Mouse (Mus musculus): ENCODE results near the gene Noa1. TPM values are rescaled to one million over a fixed set of nuclear protein-coding genes. Genes with fewer than 3 reads are reported as not detected.

Gene Noa1
- total and polyA plus RNA-seq, 2 experiments from 2014 or later, result 16.3 to 33.3 TPM

DNA sequence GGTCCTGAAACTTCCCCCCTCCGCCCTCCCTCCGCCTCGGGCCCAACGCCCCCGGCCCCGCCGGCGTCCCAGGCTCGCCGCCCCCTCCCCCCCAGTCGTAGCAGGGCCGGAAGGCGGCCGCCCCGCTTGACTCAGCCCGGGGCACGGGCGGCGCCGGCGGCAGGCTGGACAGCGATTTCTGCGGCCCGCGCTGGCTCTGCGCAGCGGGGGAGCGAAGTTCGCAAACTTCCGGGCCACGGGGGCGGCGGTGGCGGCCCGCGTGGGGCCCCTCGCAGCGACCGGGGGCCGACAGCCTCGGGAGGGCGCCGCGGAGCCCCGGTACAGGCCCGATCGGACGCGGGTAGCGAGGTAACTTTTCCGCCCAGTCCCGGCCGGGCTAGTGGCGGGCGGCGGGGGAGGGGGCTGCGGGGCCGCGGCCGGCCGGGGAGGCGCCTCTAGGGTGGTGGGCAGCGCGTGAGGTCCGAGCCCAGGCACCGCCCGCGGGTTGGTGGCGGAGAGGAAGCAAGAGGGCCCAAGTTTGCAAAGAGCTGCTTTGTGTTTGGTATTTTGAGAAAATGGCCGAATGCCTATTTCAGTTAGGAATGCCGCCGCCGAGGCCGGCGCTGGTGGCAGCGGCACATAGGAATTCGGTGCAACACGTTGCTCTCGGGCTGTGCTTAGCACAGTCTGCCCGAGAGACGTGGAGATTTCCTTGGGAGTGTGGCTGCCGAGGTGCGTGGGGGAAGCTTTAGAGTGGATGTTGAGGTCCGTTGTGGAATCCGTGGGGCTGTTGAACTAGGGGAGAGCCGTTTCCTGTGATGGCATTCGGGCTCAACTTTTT lies 43.6 kb downstream of the Noa1 start:
- H3K36me3 ChIP-seq (ENCODE audit: insufficient read depth, low read length), result no peaks in the 10 kb centered on the region
- no peak for TF ChIP-seq CTCF (IDR thresholded peaks at IDR 0.05; ENCODE audit: low read depth)
- WGBS, result 4% methylated on average over 73 of the region's 87 CpGs

DNA sequence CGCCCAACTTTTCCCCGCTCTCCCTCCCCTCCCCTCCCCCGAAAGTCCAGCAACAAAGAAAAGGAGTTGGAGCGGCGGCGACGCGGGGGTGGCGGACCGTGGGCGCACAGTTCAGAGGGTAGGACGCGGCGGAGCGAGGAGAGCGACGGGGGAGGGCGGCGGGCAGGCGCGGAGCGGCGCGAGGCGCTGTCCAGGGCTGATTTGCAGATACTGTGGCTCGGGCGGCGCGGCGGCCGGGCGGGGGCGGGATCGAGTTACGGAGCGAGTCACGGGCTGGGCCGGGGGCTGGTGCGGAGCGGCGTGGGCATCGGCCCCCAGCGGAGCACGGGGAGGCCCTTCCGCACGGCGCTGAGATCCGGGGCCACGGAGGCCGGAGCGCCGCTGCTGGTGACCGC lies 44.2 kb downstream of the Noa1 start:
- Histone ChIP-seq H3K4me2 (ENCODE audit: low read depth, low read length) (peak overlapping the region; percentile 68), H3K27me3 (ENCODE audit: insufficient read depth, low read length) (no peaks in the 10 kb centered on the region), H3K36me3 (ENCODE audit: insufficient read depth, low read length) (no peaks in the 10 kb centered on the region), H3K4me3 (ENCODE audit: low read length) (peak overlapping the region; percentile 83), H3K9me3 (ENCODE audit: low read length) (no peaks in the 10 kb centered on the region), H3K4me1 (ENCODE audit: insufficient read depth, low read length) (no peaks in the 10 kb centered on the region; the same call in 1 of the 2 replicates), H3K27ac (peak overlapping the region; percentile 83), H3K9ac (replicated peaks; ENCODE audit: low read length) (peak overlapping the region; percentile 74)
- WGBS, result 1% methylated on average over 39 of the region's 53 CpGs
- no peak for TF ChIP-seq CTCF (IDR thresholded peaks at IDR 0.05; ENCODE audit: low read depth)
- ATAC-seq, result peak; percentile 83
- peak; percentile 61 for DNase-seq (ENCODE audit: low spot score)

More for the DNA sequence above, 43.6 kb downstream of the Noa1 start:
- peak overlapping the region; percentile 68 for H3K4me2 ChIP-seq (ENCODE audit: low read depth, low read length)
- H3K4me3 ChIP-seq (ENCODE audit: low read length), result peak overlapping the region; percentile 83
- H3K27ac ChIP-seq, result peak overlapping the region; percentile 83
- DNase-seq (ENCODE audit: low spot score), result peak; percentile 71
- H3K4me1 ChIP-seq (ENCODE audit: insufficient read depth, low read length), result no peaks in the 10 kb centered on the region; the same call in 1 of the 2 replicates
- H3K27me3 ChIP-seq (ENCODE audit: insufficient read depth, low read length), result no peaks in the 10 kb centered on the region
- no peaks in the 10 kb centered on the region for H3K9me3 ChIP-seq (ENCODE audit: low read length)
- peak; percentile 70 for ATAC-seq
- peak overlapping the region; percentile 74 for H3K9ac ChIP-seq (replicated peaks; ENCODE audit: low read length)

DNA sequence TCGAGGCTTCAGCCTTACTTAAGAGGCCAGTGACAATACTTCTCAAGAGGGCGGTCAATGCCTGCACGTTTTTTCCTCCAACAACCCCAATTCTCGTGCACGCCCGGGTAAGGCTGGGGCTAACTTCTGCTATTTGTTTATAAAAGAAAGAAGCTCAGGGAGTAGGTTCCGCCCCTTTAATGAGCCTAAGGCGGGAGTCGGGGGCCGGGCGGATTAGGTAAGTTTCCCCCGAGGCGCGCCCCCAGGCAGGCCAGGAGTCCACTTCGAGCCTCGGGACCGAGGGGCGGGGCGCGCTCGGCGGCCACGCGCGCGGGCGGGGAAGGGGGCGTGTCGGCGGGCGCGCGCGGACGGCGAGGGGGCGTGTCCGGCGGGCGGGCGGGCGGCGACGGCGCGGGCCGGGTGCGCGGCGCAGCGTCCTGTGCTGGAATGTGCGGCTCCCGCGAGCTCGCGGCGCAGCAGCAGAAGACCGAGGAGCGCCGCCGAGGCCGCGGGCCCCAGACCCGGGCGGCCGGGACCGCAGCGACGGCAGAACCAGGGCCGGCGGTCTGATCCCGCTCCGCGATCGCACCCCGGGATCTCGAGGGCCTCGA lies 44.7 kb downstream of the Noa1 start, which contains the start of gene Rest:
TSS of gene Rest (plus strand) at position 411 of the 590 bp plus-strand sequence.
- Histone ChIP-seq H3K9me3 (ENCODE audit: low read length) (no peaks in the 10 kb centered on the region), H3K9ac (replicated peaks; ENCODE audit: low read length) (peak within 1 kb of the TSS; percentile 74), H3K27me3 (ENCODE audit: insufficient read depth, low read length) (no peaks in the 10 kb centered on the region), H3K36me3 (ENCODE audit: insufficient read depth, low read length) (no peaks in the 10 kb centered on the region), H3K4me1 (ENCODE audit: insufficient read depth, low read length) (no peaks in the 10 kb centered on the region; the same call in 1 of the 2 replicates), H3K4me3 (ENCODE audit: low read length) (peak within 1 kb of the TSS; percentile 83), H3K27ac (peak within 1 kb of the TSS; percentile 83), H3K4me2 (ENCODE audit: low read depth, low read length) (peak within 1 kb of the TSS; percentile 68)
- peak; percentile 84 for ATAC-seq
- peak; percentile 83 for DNase-seq (ENCODE audit: low spot score)
- no peak for TF ChIP-seq CTCF (IDR thresholded peaks at IDR 0.05; ENCODE audit: low read depth)
- WGBS, result under 1% methylated on average over 44 of the region's 78 CpGs

DNA sequence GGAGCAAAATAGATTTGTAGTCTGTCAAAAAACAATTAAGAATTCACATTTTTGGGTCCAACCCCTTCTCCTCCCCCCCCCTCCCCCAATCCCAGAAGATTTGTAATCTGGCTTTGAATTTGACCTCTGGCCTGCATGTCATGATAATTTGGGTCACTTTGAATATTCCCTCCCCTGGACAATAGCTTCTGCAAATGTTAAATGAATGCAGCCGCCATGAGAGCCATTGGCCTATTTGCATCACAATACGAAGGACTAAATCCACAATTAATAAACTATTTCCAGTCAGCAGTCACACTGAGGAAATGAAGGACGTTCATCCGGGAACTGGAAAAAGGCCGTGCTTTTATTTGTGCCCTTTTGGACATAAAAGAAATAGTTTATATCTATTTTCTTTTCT lies 47.8 kb downstream of the Noa1 start:
- no peak for TF ChIP-seq CTCF (IDR thresholded peaks at IDR 0.05; ENCODE audit: low read depth)
- no peaks in the 10 kb centered on the region for H3K9me3 ChIP-seq (ENCODE audit: low read length)
- H3K36me3 ChIP-seq (ENCODE audit: insufficient read depth, low read length), result no peaks in the 10 kb centered on the region
- WGBS, result 23% methylated on average over 5 of the region's 5 CpGs
- no peak overlapping the region for H3K4me2 ChIP-seq (ENCODE audit: low read depth, low read length)
- H3K27me3 ChIP-seq (ENCODE audit: insufficient read depth, low read length), result no peaks in the 10 kb centered on the region
- ATAC-seq (no peak), DNase-seq (ENCODE audit: low spot score) (no peak)
- no peak overlapping the region for H3K27ac ChIP-seq
- H3K4me1 ChIP-seq (ENCODE audit: insufficient read depth, low read length), result no peaks in the 10 kb centered on the region
- no peak overlapping the region for H3K4me3 ChIP-seq (ENCODE audit: low read length)
- no peak overlapping the region for H3K9ac ChIP-seq (replicated peaks; ENCODE audit: low read length)

DNA sequence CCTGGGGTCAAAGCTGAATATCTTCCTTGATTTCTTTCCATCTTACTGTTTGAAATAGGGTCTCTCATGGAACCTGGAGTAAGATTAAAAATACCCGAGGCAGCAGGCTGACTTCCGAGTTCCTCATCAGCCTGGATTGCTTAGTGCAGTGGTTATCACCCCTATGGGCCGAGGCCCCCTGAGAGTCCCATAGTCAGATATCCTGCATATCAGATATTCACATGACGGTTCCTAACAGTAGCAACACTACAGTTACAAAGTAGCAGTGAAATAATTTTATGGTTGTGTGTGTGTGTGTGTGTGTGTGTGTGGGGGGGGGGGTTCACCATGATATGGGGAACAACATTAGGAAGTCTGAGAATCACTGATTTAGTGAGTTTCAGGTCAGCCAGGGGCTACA lies 48.7 kb downstream of the Noa1 start:
- Histone ChIP-seq H3K36me3 (ENCODE audit: insufficient read depth, low read length) (no peaks in the 10 kb centered on the region), H3K4me3 (ENCODE audit: low read length) (no peak overlapping the region), H3K4me2 (ENCODE audit: low read depth, low read length) (no peak overlapping the region), H3K27ac (no peak overlapping the region), H3K4me1 (ENCODE audit: insufficient read depth, low read length) (no peaks in the 10 kb centered on the region), H3K9me3 (ENCODE audit: low read length) (no peaks in the 10 kb centered on the region), H3K27me3 (ENCODE audit: insufficient read depth, low read length) (no peaks in the 10 kb centered on the region), H3K9ac (replicated peaks; ENCODE audit: low read length) (no peak overlapping the region)
- DNase-seq (ENCODE audit: low spot score) (no peak), ATAC-seq (no peak)
- no peak for TF ChIP-seq CTCF (IDR thresholded peaks at IDR 0.05; ENCODE audit: low read depth)
- WGBS, result 82% methylated on average over 4 of the region's 4 CpGs

DNA sequence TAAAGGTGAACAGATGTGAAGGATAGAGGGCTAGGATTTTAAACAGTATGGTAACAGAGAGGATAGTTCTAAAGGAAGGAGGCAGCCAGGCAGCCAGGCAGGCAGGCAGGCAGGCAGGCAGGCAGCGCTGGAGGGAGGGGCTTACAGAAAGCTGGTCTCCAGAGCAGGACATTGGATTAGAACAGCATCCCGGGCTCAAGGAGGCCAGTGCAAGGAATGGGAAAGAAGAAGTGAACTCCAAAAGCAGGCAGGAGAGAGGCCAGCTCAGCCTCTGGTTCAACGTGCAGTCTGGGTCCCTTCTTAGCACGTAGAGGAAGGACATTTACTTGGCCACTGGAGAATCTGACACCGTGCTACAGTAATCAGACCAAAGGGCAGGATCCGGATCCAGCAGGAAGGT lies 49.7 kb downstream of the Noa1 start:
- Histone ChIP-seq H3K4me3 (ENCODE audit: low read length) (no peak overlapping the region), H3K9ac (replicated peaks; ENCODE audit: low read length) (no peak overlapping the region), H3K4me2 (ENCODE audit: low read depth, low read length) (no peak overlapping the region), H3K36me3 (ENCODE audit: insufficient read depth, low read length) (no peaks in the 10 kb centered on the region), H3K27ac (no peak overlapping the region), H3K9me3 (ENCODE audit: low read length) (no peaks in the 10 kb centered on the region), H3K4me1 (ENCODE audit: insufficient read depth, low read length) (no peaks in the 10 kb centered on the region), H3K27me3 (ENCODE audit: insufficient read depth, low read length) (no peaks in the 10 kb centered on the region)
- DNase-seq (ENCODE audit: low spot score), result no peak
- no peak for ATAC-seq
- TF ChIP-seq CTCF (IDR thresholded peaks at IDR 0.05; ENCODE audit: low read depth), result no peak
- WGBS, result 64% methylated on average over 6 of the region's 6 CpGs

DNA sequence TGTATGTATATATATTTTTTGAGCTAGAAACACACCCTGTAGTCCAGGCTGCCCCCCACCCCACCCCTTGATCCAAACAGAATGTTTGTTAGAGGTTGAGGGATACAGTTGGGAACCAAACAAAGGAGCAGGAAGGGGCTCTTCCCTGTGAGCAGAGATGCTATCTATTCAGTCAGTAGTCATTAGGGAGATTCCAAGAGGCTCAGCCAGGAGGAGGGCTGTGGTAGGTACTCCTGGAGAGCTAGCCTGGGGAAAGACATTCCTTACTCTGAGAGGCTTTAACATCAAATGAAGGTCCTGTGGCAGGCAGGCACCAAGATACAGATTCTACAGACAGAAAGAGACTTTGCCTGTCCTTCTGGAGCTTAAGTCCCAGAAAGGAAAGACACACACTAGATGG lies 50.6 kb downstream of the Noa1 start:
- no peak for ATAC-seq
- Histone ChIP-seq H3K9me3 (ENCODE audit: low read length) (no peaks in the 10 kb centered on the region), H3K27ac (no peak overlapping the region), H3K36me3 (ENCODE audit: insufficient read depth, low read length) (no peaks in the 10 kb centered on the region), H3K27me3 (ENCODE audit: insufficient read depth, low read length) (no peaks in the 10 kb centered on the region), H3K4me1 (ENCODE audit: insufficient read depth, low read length) (no peaks in the 10 kb centered on the region), H3K9ac (replicated peaks; ENCODE audit: low read length) (no peak overlapping the region), H3K4me3 (ENCODE audit: low read length) (no peak overlapping the region), H3K4me2 (ENCODE audit: low read depth, low read length) (no peak overlapping the region)
- DNase-seq (ENCODE audit: low spot score), result no peak
- no peak for TF ChIP-seq CTCF (IDR thresholded peaks at IDR 0.05; ENCODE audit: low read depth)
